Mouse (Mus musculus): ENCODE results near the gene Sucla2.
"Not testable (repeated sequence)": the region's sequence is repeated elsewhere in the genome, so short reads cannot be mapped to it uniquely, and the experiment has no call there.

The Sucla2 gene

DNA sequence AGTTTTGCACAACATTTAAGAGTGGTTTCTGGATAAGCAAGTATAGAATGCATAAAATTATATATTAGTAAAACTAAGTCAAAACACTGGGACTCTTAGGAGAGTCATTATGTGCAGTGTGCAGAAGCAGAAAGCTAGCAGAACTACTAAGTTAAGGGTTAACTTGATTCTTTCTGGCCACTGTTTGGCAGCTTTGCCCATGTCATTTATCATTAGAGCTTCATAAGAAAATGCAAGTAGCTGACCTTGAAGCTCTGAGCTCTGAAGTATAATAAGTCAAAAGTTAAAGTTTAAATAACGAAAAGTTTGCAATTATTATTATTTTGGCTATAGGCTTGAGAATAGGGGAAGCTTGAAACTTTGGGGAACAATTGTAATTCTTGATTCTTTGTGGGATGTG is 89.8 kb downstream of the Sucla2 start:
- not testable (repeated sequence) for DNase-seq (ENCODE audit: low spot score)

- DNase-seq (ENCODE audit: low spot score): no peak
Measured at GRCm38 (mm10) chr14:73620880-73621279, 95.8 kb downstream of the Sucla2 start.

DNA sequence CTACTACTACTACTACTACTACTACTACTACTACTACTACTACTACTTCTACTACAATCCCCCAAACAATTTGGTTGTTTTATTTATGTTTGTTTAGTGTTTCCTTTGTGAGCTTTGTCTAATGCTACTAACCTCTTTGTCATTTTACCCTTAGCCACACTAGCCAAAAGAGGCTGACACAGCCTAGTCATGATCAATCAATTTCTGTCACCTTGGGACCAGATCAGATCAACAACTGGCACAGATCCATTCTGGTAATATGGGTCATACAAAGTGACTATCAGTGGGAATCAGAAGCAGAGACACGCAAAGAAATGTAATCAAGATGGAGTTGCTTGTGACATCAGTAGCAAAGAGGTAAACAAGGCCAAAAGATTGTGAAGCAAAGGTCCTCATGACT is 97.9 kb downstream of the Sucla2 start:
- no peak for DNase-seq (ENCODE audit: low spot score)

GRCm38 (mm10) chr14:73625469-73625868 is 100.3 kb downstream of the Sucla2 start:
- no peak for DNase-seq (ENCODE audit: low spot score)

- DNase-seq (ENCODE audit: low spot score): no peak
Measured at GRCm38 (mm10) chr14:73631511-73631910, 106.4 kb downstream of the Sucla2 start.

DNA sequence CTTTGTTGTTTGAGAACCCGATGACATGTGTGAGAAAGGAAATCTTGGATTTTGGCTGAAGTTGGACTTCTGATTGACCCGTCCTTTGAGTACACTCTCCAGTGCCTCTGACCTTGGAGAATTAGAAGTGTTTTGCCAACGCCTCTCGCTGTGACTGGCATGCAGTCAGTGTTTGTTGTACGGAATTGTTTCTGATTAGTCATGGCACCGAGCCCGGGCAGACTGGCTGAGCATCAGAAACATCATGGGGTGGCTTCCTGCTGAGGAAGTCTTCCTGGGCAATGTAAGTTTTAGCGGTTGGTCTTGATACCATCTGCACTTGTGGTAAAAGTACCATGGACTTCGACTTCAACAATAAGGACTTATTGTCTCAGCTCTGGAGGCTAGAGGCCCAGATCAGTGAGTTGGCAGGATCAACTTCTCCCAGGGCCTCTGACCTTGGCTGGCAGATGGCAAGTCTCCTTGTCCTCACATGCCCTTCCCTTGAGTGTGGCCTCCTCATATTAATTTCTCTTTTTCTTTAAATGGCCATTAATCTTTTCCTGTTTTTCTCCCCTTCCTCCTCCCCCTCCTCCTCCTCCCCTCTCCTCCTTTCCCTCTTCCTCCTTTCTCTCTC is 107.6 kb downstream of the Sucla2 start:
- DNase-seq (ENCODE audit: low spot score): no peak

DNA sequence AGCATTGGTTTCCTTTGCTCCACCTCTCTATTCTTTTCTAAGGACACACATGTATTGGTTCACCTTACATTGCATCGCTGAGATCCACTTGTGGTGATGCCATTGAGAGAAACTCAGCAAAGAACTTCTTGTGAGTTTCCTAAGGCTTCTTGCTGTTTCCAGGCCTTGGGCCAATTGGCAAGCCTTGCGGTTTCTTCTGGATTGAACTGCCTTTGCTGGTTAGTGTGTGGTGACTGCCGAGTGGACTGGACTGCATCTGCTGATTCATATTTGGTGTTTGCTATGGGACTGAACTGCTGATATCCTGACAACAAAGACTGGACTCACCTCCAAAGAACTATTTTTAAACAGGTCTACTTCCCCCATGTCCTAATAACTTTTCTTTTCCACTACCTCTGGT is 109.2 kb downstream of the Sucla2 start:
- DNase-seq (ENCODE audit: low spot score): no peak

DNA sequence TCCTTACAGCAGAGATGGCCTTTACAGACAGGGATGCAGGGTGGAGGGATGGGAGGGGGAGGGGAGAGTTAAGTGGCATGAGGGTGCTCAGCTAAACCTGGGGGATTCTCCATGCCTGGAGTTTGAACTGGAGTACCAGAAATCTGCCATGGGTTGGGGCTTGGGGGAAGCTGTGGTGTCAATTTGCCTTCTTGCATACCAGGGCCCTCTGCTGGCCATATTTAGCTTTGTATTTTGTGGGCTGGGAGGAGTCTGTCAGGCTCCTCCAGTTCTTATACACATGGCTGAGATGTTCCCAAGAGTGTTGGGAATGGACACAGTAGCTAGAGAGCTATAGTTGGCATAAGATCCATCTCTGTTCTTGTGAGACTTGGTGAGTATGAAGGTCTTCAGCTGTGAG is 112.3 kb downstream of the Sucla2 start:
- DNase-seq (ENCODE audit: low spot score): no peak

Measured in urinary bladder, postnatal 10 days (tissue).